Mouse (Mus musculus) bone marrow macrophage, adult 2 months (primary cell): ENCODE measurements around the gene Tbc1d7.

ENCODE experiments used
- CTCF ChIP-seq: IDR thresholded peaks from 2 replicates; pipeline ENCODE4 v1.5.1; 2012; ENCODE audit warnings: low read depth, mild to moderate bottlenecking, low read length, moderate library complexity
- POLR2A ChIP-seq: IDR thresholded peaks from 2 replicates; pipeline ENCODE4 v1.6.1; 2012; ENCODE audit warnings: mild to moderate bottlenecking, low read depth, low read length, borderline replicate concordance

DNA sequence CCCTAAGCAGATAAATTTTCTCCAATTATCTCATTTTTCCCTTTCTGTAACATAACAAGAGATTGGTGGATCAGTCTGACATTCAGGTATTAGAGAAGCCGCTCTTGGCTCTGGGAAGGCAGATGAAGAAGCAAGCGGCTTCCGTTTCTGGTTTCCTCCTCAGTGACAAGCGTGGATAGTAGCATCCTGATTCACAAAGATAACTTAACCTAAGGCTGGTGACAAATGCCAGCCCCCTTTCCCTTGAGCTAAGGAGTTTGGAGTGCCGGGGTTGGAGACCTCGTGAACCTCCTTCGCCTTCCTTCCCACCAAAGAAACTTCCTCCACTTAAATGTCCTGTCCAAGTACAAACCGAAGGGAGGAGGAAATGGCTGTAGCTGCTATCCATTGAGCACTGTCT, 45.8 kb upstream of the Tbc1d7 start:
- TF ChIP-seq CTCF (no peak), POLR2A (no peak)
